Mouse (Mus musculus): ENCODE data around the gene Kat2a.

Gene Kat2a

GRCm38 (mm10) chr11:100735954-100736745, 23.9 kb upstream of the Kat2a start:
- DNase-seq (ENCODE audit: extremely low read depth, low read depth, low spot score), result no peak

- DNase-seq (ENCODE audit: extremely low read depth, low read depth, low spot score), result no peak
Observed at GRCm38 (mm10) chr11:100735134-100735865, 23.0 kb upstream of the Kat2a start.

GRCm38 (mm10) chr11:100730477-100731205, 18.4 kb upstream of the Kat2a start:
- no peak for DNase-seq (ENCODE audit: extremely low read depth, low read depth, low spot score)

- DNase-seq (ENCODE audit: extremely low read depth, low read depth, low spot score), result no peak
Observed at GRCm38 (mm10) chr11:100729976-100730375, 17.7 kb upstream of the Kat2a start.

GRCm38 (mm10) chr11:100728601-100729000, 16.3 kb upstream of the Kat2a start:
- no peak for DNase-seq (ENCODE audit: extremely low read depth, low read depth, low spot score)

- DNase-seq (ENCODE audit: extremely low read depth, low read depth, low spot score), result no peak
Observed at GRCm38 (mm10) chr11:100727201-100727600, 14.9 kb upstream of the Kat2a start.

- DNase-seq (ENCODE audit: extremely low read depth, low read depth, low spot score), result no peak
Observed at GRCm38 (mm10) chr11:100724919-100725512, 12.8 kb upstream of the Kat2a start.

- no peak for DNase-seq (ENCODE audit: extremely low read depth, low read depth, low spot score)
Observed at GRCm38 (mm10) chr11:100722493-100723028, 10.3 kb upstream of the Kat2a start.

GRCm38 (mm10) chr11:100721776-100722492, 9.7 kb upstream of the Kat2a start:
- DNase-seq (ENCODE audit: extremely low read depth, low read depth, low spot score), result no peak

GRCm38 (mm10) chr11:100721254-100721653, 9.0 kb upstream of the Kat2a start:
- no peak for DNase-seq (ENCODE audit: extremely low read depth, low read depth, low spot score)

GRCm38 (mm10) chr11:100720345-100720744, 8.1 kb upstream of the Kat2a start:
- DNase-seq (ENCODE audit: extremely low read depth, low read depth, low spot score), result no peak

- DNase-seq (ENCODE audit: extremely low read depth, low read depth, low spot score), result no peak
Observed at GRCm38 (mm10) chr11:100719893-100720292, 7.6 kb upstream of the Kat2a start.

- no peak for DNase-seq (ENCODE audit: extremely low read depth, low read depth, low spot score)
Observed at GRCm38 (mm10) chr11:100719312-100719711, 7.0 kb upstream of the Kat2a start.

GRCm38 (mm10) chr11:100718866-100719265, 6.6 kb upstream of the Kat2a start:
- no peak for DNase-seq (ENCODE audit: extremely low read depth, low read depth, low spot score)

GRCm38 (mm10) chr11:100718462-100718861, 6.2 kb upstream of the Kat2a start:
- no peak for DNase-seq (ENCODE audit: extremely low read depth, low read depth, low spot score)

GRCm38 (mm10) chr11:100716649-100717048, 4.4 kb upstream of the Kat2a start:
- DNase-seq (ENCODE audit: extremely low read depth, low read depth, low spot score), result no peak

GRCm38 (mm10) chr11:100714948-100715347, 2.7 kb upstream of the Kat2a start:
- no peak for DNase-seq (ENCODE audit: extremely low read depth, low read depth, low spot score)

GRCm38 (mm10) chr11:100714534-100714915, 2.3 kb upstream of the Kat2a start:
- DNase-seq (ENCODE audit: extremely low read depth, low read depth, low spot score), result no peak

GRCm38 (mm10) chr11:100713735-100714533, 1.7 kb upstream of the Kat2a start, which contains the start of gene Hspb9:
Hspb9 (plus strand) TSS chr11:100713850.
- no peak for DNase-seq (ENCODE audit: extremely low read depth, low read depth, low spot score)

All from fat pad, adult 2 months (tissue).